Mouse (Mus musculus): ENCODE data around the gene Tulp2. TPM values are rescaled to one million over a fixed set of nuclear protein-coding genes. Genes with fewer than 3 reads are reported as not detected.
A peak's percentile ranks its signal among the peaks of the same experiment; 100 is the strongest.
"Not testable (repeated sequence)": the region's sequence is repeated elsewhere in the genome, so short reads cannot be mapped to it uniquely, and the experiment has no call there.

Gene Tulp2
- polyA plus RNA-seq, 1 experiment, result 0.13 TPM

GRCm38 (mm10) chr7:45458748-45459563 lies 22.7 kb upstream of the Tulp2 start:
- Histone ChIP-seq H3K4me3 (ENCODE audit: insufficient read depth, low read length) (peak overlapping the region; percentile 93), H3K27ac (ENCODE audit: insufficient read depth, low read length) (peak overlapping the region; percentile 64; the same call in 1 of the 2 replicates), H3K4me1 (ENCODE audit: control insufficient read depth, insufficient read depth, low read length) (peaks cover 6% of the 10 kb centered on the region; the same call in 1 of the 2 replicates)
- TF ChIP-seq POLR2A (IDR thresholded peaks at IDR 0.05; ENCODE audit: extremely low read depth, insufficient read depth, low read length), result no peak; the same call in 1 of the 2 replicates
- no peak for TF ChIP-seq CTCF (IDR thresholded peaks at IDR 0.05; ENCODE audit: extremely low read depth, insufficient read depth, low read length)

- Histone ChIP-seq H3K27ac (ENCODE audit: insufficient read depth, low read length) (peak within 1 kb of the TSS; percentile 94), H3K4me3 (ENCODE audit: insufficient read depth, low read length) (peak within 1 kb of the TSS; percentile 93)
- TF ChIP-seq POLR2A (IDR thresholded peaks at IDR 0.05; ENCODE audit: extremely low read depth, insufficient read depth, low read length), result peak; percentile 96
- not testable (repeated sequence) for H3K4me1 ChIP-seq (ENCODE audit: control insufficient read depth, insufficient read depth, low read length)
Observed at GRCm38 (mm10) chr7:45459564-45460140, 22.0 kb upstream of the Tulp2 start, which contains the start of gene Ftl1. Ftl1 (minus strand) TSS chr7:45459884.

GRCm38 (mm10) chr7:45460377-45460776 lies 21.3 kb upstream of the Tulp2 start:
- TF ChIP-seq POLR2A (IDR thresholded peaks at IDR 0.05; ENCODE audit: extremely low read depth, insufficient read depth, low read length) (no peak), CTCF (IDR thresholded peaks at IDR 0.05; ENCODE audit: extremely low read depth, insufficient read depth, low read length) (no peak)
- no peak overlapping the region; the same call in 1 of the 2 replicates for H3K4me3 ChIP-seq (ENCODE audit: insufficient read depth, low read length)
- H3K27ac ChIP-seq (ENCODE audit: insufficient read depth, low read length), result peak overlapping the region; percentile 94
- peaks cover 9% of the 10 kb centered on the region; the same call in 1 of the 2 replicates for H3K4me1 ChIP-seq (ENCODE audit: control insufficient read depth, insufficient read depth, low read length)

GRCm38 (mm10) chr7:45460860-45461314 lies 20.8 kb upstream of the Tulp2 start:
- H3K4me3 ChIP-seq (ENCODE audit: insufficient read depth, low read length), result no peak overlapping the region
- peaks cover 12% of the 10 kb centered on the region for H3K4me1 ChIP-seq (ENCODE audit: control insufficient read depth, insufficient read depth, low read length)
- 0 out of 2 replicates have a peak, but pooled peaks have one; percentile 37 for TF ChIP-seq POLR2A (IDR thresholded peaks at IDR 0.05; ENCODE audit: extremely low read depth, insufficient read depth, low read length)
- no peak for TF ChIP-seq CTCF (IDR thresholded peaks at IDR 0.05; ENCODE audit: extremely low read depth, insufficient read depth, low read length)
- peak overlapping the region; percentile 94 for H3K27ac ChIP-seq (ENCODE audit: insufficient read depth, low read length)

GRCm38 (mm10) chr7:45461326-45461725 lies 20.4 kb upstream of the Tulp2 start:
- Histone ChIP-seq H3K27ac (ENCODE audit: insufficient read depth, low read length) (peak overlapping the region; percentile 94), H3K4me3 (ENCODE audit: insufficient read depth, low read length) (no peak overlapping the region), H3K4me1 (ENCODE audit: control insufficient read depth, insufficient read depth, low read length) (peaks cover 13% of the 10 kb centered on the region)
- TF ChIP-seq CTCF (IDR thresholded peaks at IDR 0.05; ENCODE audit: extremely low read depth, insufficient read depth, low read length) (no peak), POLR2A (IDR thresholded peaks at IDR 0.05; ENCODE audit: extremely low read depth, insufficient read depth, low read length) (no peak)

- no peak overlapping the region for H3K27ac ChIP-seq (ENCODE audit: insufficient read depth, low read length)
- H3K4me1 ChIP-seq (ENCODE audit: control insufficient read depth, insufficient read depth, low read length), result peaks cover 13% of the 10 kb centered on the region
- no peak overlapping the region for H3K4me3 ChIP-seq (ENCODE audit: insufficient read depth, low read length)
- TF ChIP-seq POLR2A (IDR thresholded peaks at IDR 0.05; ENCODE audit: extremely low read depth, insufficient read depth, low read length), result no peak
- TF ChIP-seq CTCF (IDR thresholded peaks at IDR 0.05; ENCODE audit: extremely low read depth, insufficient read depth, low read length), result no peak
Observed at GRCm38 (mm10) chr7:45461781-45462180, 19.9 kb upstream of the Tulp2 start.

GRCm38 (mm10) chr7:45462325-45462724 lies 19.4 kb upstream of the Tulp2 start:
- H3K4me3 ChIP-seq (ENCODE audit: insufficient read depth, low read length), result no peak overlapping the region
- H3K4me1 ChIP-seq (ENCODE audit: control insufficient read depth, insufficient read depth, low read length), result peaks cover 11% of the 10 kb centered on the region
- no peak overlapping the region for H3K27ac ChIP-seq (ENCODE audit: insufficient read depth, low read length)
- TF ChIP-seq CTCF (IDR thresholded peaks at IDR 0.05; ENCODE audit: extremely low read depth, insufficient read depth, low read length), result no peak
- TF ChIP-seq POLR2A (IDR thresholded peaks at IDR 0.05; ENCODE audit: extremely low read depth, insufficient read depth, low read length), result no peak

- peaks cover 11% of the 10 kb centered on the region for H3K4me1 ChIP-seq (ENCODE audit: control insufficient read depth, insufficient read depth, low read length)
- H3K4me3 ChIP-seq (ENCODE audit: insufficient read depth, low read length); H3K27ac ChIP-seq (ENCODE audit: insufficient read depth, low read length): not testable (repeated sequence)
Observed at GRCm38 (mm10) chr7:45462868-45463267, 18.8 kb upstream of the Tulp2 start.

- Histone ChIP-seq H3K27ac (ENCODE audit: insufficient read depth, low read length) (no peak overlapping the region), H3K4me3 (ENCODE audit: insufficient read depth, low read length) (no peak overlapping the region), H3K4me1 (ENCODE audit: control insufficient read depth, insufficient read depth, low read length) (peaks cover 11% of the 10 kb centered on the region)
- TF ChIP-seq CTCF (IDR thresholded peaks at IDR 0.05; ENCODE audit: extremely low read depth, insufficient read depth, low read length) (no peak), POLR2A (IDR thresholded peaks at IDR 0.05; ENCODE audit: extremely low read depth, insufficient read depth, low read length) (no peak)
Observed at GRCm38 (mm10) chr7:45463987-45464778, 17.5 kb upstream of the Tulp2 start.

All from cortical plate, adult 2 months (tissue).